Mouse (Mus musculus): ENCODE data around the gene Khdc4. TPM values are rescaled to one million over a fixed set of nuclear protein-coding genes. Genes with fewer than 3 reads are reported as not detected.

The Khdc4 gene
- total RNA-seq, 2 experiments from 2014 or later = 32.0 to 88.6 TPM

Other genes starting within 250 kb of the Khdc4 start
- 2.6 and 4.1 TPM in 2 replicates for gene Sema4a, start 224.6 kb upstream of the Khdc4 start, total RNA-seq (2014; fragmentation: Nextera tagmentation)
- gene Sema4a, start 224.6 kb upstream of the Khdc4 start, total RNA-seq (2017) = 1.1 and 2.1 TPM in 2 replicates
- gene Lmna, start 175.8 kb upstream of the Khdc4 start, total RNA-seq (2014; fragmentation: Nextera tagmentation) = 43.0 and 61.7 TPM in 2 replicates
- 49.4 and 66.7 TPM in 2 replicates for gene Lmna, start 175.8 kb upstream of the Khdc4 start, total RNA-seq (2017)
- 5.4 and 5.6 TPM in 2 replicates for gene Mex3a, start 153.4 kb upstream of the Khdc4 start, total RNA-seq (2014; fragmentation: Nextera tagmentation)
- gene Mex3a, start 153.4 kb upstream of the Khdc4 start, total RNA-seq (2017) = 3.3 and 7.8 TPM in 2 replicates
- gene Rab25, start 137.5 kb upstream of the Khdc4 start, total RNA-seq (2014; fragmentation: Nextera tagmentation) = not detected in 2 replicates
- 0.14 TPM in 1 of 2 replicates, not detected in the other for gene Rab25, start 137.5 kb upstream of the Khdc4 start, total RNA-seq (2017)
- gene Lamtor2, start 132.7 kb upstream of the Khdc4 start, total RNA-seq (2014; fragmentation: Nextera tagmentation) = 36.4 and 68.6 TPM in 2 replicates
- 57.0 and 87.8 TPM in 2 replicates for gene Lamtor2, start 132.7 kb upstream of the Khdc4 start, total RNA-seq (2017)
- 72.3 and 94.1 TPM in 2 replicates for gene Ubqln4, start 132.0 kb upstream of the Khdc4 start, total RNA-seq (2014; fragmentation: Nextera tagmentation)
- gene Ubqln4, start 132.0 kb upstream of the Khdc4 start, total RNA-seq (2017) = 52.5 and 56.0 TPM in 2 replicates
- gene Ssr2, start 109.9 kb upstream of the Khdc4 start, total RNA-seq (2014; fragmentation: Nextera tagmentation) = 200 and 308 TPM in 2 replicates
- 111 and 165 TPM in 2 replicates for gene Ssr2, start 109.9 kb upstream of the Khdc4 start, total RNA-seq (2017)
- 94.6 and 96.0 TPM in 2 replicates for gene Arhgef2, start 79.8 kb upstream of the Khdc4 start, total RNA-seq (2014; fragmentation: Nextera tagmentation)
- 41.9 and 75.8 TPM in 2 replicates for gene Arhgef2, start 79.8 kb upstream of the Khdc4 start, total RNA-seq (2017)
- not detected in 2 replicates for gene Rxfp4, start 32.7 kb upstream of the Khdc4 start, total RNA-seq (2014; fragmentation: Nextera tagmentation)
- not detected in 2 replicates for gene Rxfp4, start 32.7 kb upstream of the Khdc4 start, total RNA-seq (2017)
- gene Rit1, start 31.0 kb downstream of the Khdc4 start, total RNA-seq (2014; fragmentation: Nextera tagmentation) = 16.7 and 20.0 TPM in 2 replicates
- 9.6 and 22.3 TPM in 2 replicates for gene Rit1, start 31.0 kb downstream of the Khdc4 start, total RNA-seq (2017)
- gene Syt11, start 89.4 kb downstream of the Khdc4 start, total RNA-seq (2014; fragmentation: Nextera tagmentation) = 0.22 and 1.5 TPM in 2 replicates
- gene Syt11, start 89.4 kb downstream of the Khdc4 start, total RNA-seq (2017) = 0.19 and 1.1 TPM in 2 replicates
- 42.4 and 51.3 TPM in 2 replicates for gene Gon4l, start 149.4 kb downstream of the Khdc4 start, total RNA-seq (2014; fragmentation: Nextera tagmentation)
- gene Gon4l, start 149.4 kb downstream of the Khdc4 start, total RNA-seq (2017) = 29.7 and 46.9 TPM in 2 replicates
- 23.7 and 36.2 TPM in 2 replicates for gene Msto1, start 228.2 kb downstream of the Khdc4 start, total RNA-seq (2014; fragmentation: Nextera tagmentation)
- gene Msto1, start 228.2 kb downstream of the Khdc4 start, total RNA-seq (2017) = 30.0 and 33.5 TPM in 2 replicates

Data from megakaryocyte-erythroid progenitor cell, adult 5-6 weeks (primary cell).